Mouse (Mus musculus) spleen, adult 2 months (tissue): ENCODE results near the gene Fam207a. TPM values are rescaled to one million over a fixed set of nuclear protein-coding genes. Genes with fewer than 3 reads are reported as not detected.

Experiments
- DNase-seq, 2 experiments: peaks; one replicate each; pipeline versions ENCODE4 v3.0.0 to v3.0.0-alpha.2; 2012 to 2021; ENCODE audit warnings: low spot score in 2 of 2, low read depth in 1 of 2
- H3K27ac ChIP-seq: fragments of 200-500 bp; 2 replicates; pipeline ENCODE4 v1.5.1; 2012; ENCODE audit warnings: low read length, inconsistent platforms; ENCODE audit not compliant: insufficient read depth
- H3K27me3 ChIP-seq: fragments of 200-500 bp; 2 replicates; pipeline ENCODE4 v1.6.1; 2012; ENCODE audit warnings: mild to moderate bottlenecking, moderate library complexity, low read length, inconsistent platforms; ENCODE audit not compliant: control insufficient read depth, insufficient read depth
- H3K36me3 ChIP-seq: fragments of 200-500 bp; 2 replicates; pipeline ENCODE4 v1.6.1; 2012; ENCODE audit warnings: mild to moderate bottlenecking, low read length, inconsistent platforms; ENCODE audit not compliant: control insufficient read depth, insufficient read depth
- H3K4me1 ChIP-seq: fragments of 200-500 bp; 2 replicates; pipeline ENCODE4 v1.6.1; 2011; ENCODE audit warnings: inconsistent platforms; ENCODE audit not compliant: control insufficient read depth, insufficient read depth, insufficient read length
- H3K4me3 ChIP-seq: fragments of 200-500 bp; 2 replicates; pipeline ENCODE4 v1.5.1; 2011; ENCODE audit warnings: mild to moderate bottlenecking, inconsistent platforms; ENCODE audit not compliant: insufficient read depth, insufficient read length; ENCODE audit errors: extremely low read depth
- CTCF ChIP-seq: fragments of 200-500 bp; IDR thresholded peaks from 2 replicates; pipeline ENCODE4 v1.5.1; 2011; ENCODE audit warnings: mild to moderate bottlenecking, inconsistent platforms; ENCODE audit not compliant: insufficient read depth, insufficient read length, insufficient replicate concordance; ENCODE audit errors: extremely low read depth
- POLR2A ChIP-seq: fragments of 200-500 bp; IDR thresholded peaks from 2 replicates; pipeline ENCODE4 v1.6.1; 2011; ENCODE audit warnings: low read depth, low read length, inconsistent platforms
- WGBS: fragments of 180-500 bp; shearing (Covaris S2); methylation state at CpG from one replicate; pipeline ENCODE4 v1.1.7; 2018; 5-methylcytosine and 5-hydroxymethylcytosine counted together
- polyA plus RNA-seq: library from polyadenylated mRNA; depleted of rRNA; stranded (reverse); fragments of >200 nt; gene quantifications from 2 replicates; pipeline ENCODE4 v1.2.3, GENCODE M21; 2012

The Fam207a gene
- polyA plus RNA-seq, 1 experiment: 21.1 TPM

GRCm38 (mm10) chr10:77448698-77449247, 66.8 kb downstream of the Fam207a start:
- 34% methylated on average over 6 of the region's 6 CpGs for WGBS
- no peak overlapping the region for H3K4me3 ChIP-seq
- no peaks in the 10 kb centered on the region for H3K36me3 ChIP-seq
- DNase-seq: no peak
- H3K27ac ChIP-seq: no peak overlapping the region
- TF ChIP-seq POLR2A (no peak), CTCF (no peak)
- H3K27me3 ChIP-seq: peaks cover 7% of the 10 kb centered on the region
- no peaks in the 10 kb centered on the region for H3K4me1 ChIP-seq

- no peak for DNase-seq
- Histone ChIP-seq H3K27me3 (peaks cover 7% of the 10 kb centered on the region), H3K36me3 (no peaks in the 10 kb centered on the region), H3K4me1 (no peaks in the 10 kb centered on the region), H3K27ac (no peak overlapping the region), H3K4me3 (no peak overlapping the region)
- TF ChIP-seq CTCF: no peak
- WGBS: 88% methylated on average over 7 of the region's 7 CpGs
These were observed 67.4 kb downstream of the Fam207a start for GRCm38 (mm10) chr10:77448209-77448608.

GRCm38 (mm10) chr10:77447755-77448154, 67.8 kb downstream of the Fam207a start:
- no peak overlapping the region for H3K27ac ChIP-seq
- DNase-seq: no peak
- no peaks in the 10 kb centered on the region for H3K4me1 ChIP-seq
- TF ChIP-seq POLR2A: no peak
- no peak for TF ChIP-seq CTCF
- no peaks in the 10 kb centered on the region for H3K36me3 ChIP-seq
- 61% methylated on average over 2 of the region's 2 CpGs for WGBS
- no peak overlapping the region for H3K4me3 ChIP-seq
- H3K27me3 ChIP-seq: peaks cover 7% of the 10 kb centered on the region

GRCm38 (mm10) chr10:77442250-77442649, 73.3 kb downstream of the Fam207a start:
- H3K36me3 ChIP-seq: no peaks in the 10 kb centered on the region
- DNase-seq: no peak
- H3K27me3 ChIP-seq: no peaks in the 10 kb centered on the region
- H3K27ac ChIP-seq: no peak overlapping the region
- no peaks in the 10 kb centered on the region for H3K4me1 ChIP-seq
- WGBS: 90% methylated on average over 4 of the region's 4 CpGs
- no peak overlapping the region for H3K4me3 ChIP-seq
- no peak for TF ChIP-seq CTCF
- TF ChIP-seq POLR2A: no peak

DNA sequence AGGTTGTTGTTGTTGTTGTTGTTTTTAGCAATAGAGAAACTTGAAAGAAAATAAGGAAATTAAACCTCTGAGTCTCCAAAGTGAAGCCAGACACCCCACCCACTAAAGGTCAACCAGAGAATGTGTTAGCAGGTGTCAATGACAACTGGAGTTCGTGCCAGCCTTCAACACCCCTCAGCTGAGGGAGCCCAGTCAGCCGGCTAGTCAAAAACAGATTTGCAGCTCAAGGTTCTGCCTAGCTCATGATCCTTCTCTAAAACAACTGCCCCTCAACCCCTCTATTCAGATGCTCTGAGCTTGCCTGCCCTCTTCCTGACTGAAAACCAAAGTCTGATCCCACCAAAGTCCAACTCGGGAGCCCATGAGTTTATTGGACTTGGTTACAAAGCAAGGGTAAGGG, 73.8 kb downstream of the Fam207a start:
- Histone ChIP-seq H3K36me3 (no peaks in the 10 kb centered on the region), H3K27me3 (no peaks in the 10 kb centered on the region), H3K4me3 (no peak overlapping the region), H3K4me1 (no peaks in the 10 kb centered on the region), H3K27ac (no peak overlapping the region)
- no peak for DNase-seq
- TF ChIP-seq CTCF: no peak
- no peak for TF ChIP-seq POLR2A
- WGBS: 84% methylated on average over 3 of the region's 3 CpGs

- no peak for DNase-seq
- TF ChIP-seq CTCF: no peak
- no peak for TF ChIP-seq POLR2A
- H3K27me3 ChIP-seq: no peaks in the 10 kb centered on the region
- H3K4me1 ChIP-seq: no peaks in the 10 kb centered on the region
- no peak overlapping the region for H3K4me3 ChIP-seq
- H3K27ac ChIP-seq: no peak overlapping the region
- 76% methylated on average over 19 of the region's 19 CpGs for WGBS
- no peaks in the 10 kb centered on the region for H3K36me3 ChIP-seq
These were observed 74.5 kb downstream of the Fam207a start for GRCm38 (mm10) chr10:77440841-77441755.

DNA sequence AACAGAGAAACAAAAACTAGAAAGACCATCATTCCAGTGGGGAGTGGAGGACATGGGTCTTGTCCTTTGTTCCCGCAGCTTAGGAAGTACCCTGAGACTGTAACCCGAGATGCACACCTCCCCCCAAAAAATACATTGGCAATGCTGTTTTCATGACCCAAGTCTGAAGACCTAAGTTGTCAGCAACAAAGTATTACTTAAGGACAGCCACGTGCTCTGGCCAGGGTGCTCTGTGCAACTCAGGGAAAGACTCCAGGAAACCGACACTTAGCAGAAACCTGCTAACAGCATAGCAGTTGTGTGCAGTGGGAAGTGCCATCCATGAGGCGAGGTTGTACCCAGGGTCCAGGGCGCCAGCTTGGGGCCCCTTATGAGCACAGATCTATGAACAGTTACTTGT, 75.3 kb downstream of the Fam207a start:
- no peak for DNase-seq
- H3K36me3 ChIP-seq: no peaks in the 10 kb centered on the region

More for the DNA sequence above, 75.3 kb downstream of the Fam207a start:
- no peak for TF ChIP-seq CTCF
- TF ChIP-seq POLR2A: no peak
- no peaks in the 10 kb centered on the region for H3K4me1 ChIP-seq
- no peaks in the 10 kb centered on the region for H3K27me3 ChIP-seq
- no peak overlapping the region for H3K4me3 ChIP-seq
- 42% methylated on average over 6 of the region's 6 CpGs for WGBS
- H3K27ac ChIP-seq: no peak overlapping the region
